Mouse (Mus musculus): ENCODE measurements around the gene Adamts8.

Adamts8 gene

DNA sequence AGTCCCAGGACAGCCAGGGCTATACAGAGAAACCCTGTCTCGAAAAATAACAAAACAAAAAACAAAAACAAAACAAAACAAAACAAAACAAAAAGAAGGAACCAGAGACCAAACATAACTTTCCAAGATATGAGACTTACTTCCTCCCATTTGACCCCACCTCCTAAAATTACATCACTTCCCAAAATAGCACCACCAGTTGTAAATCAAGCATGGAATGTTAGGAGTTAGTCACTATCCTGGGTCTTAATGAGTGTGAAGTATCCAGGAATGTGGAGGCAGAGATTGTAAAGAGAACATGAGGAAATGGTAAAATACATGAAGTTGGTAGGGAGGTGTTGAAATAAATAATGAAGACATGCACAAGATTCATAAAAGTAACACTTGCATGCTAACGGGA is 67.0 kb downstream of the Adamts8 start:
- no peak for TF ChIP-seq POU5F1 (IDR thresholded peaks at IDR 0.05; ENCODE audit: borderline replicate concordance, low read length)
- no peak for TF ChIP-seq CTCF (conservative IDR thresholded peaks at IDR 0.05; ENCODE audit: low read length)
- no peak for TF ChIP-seq NANOG (IDR thresholded peaks at IDR 0.05; ENCODE audit: borderline replicate concordance, low read length)
- Histone ChIP-seq H3K4me3 (replicated peaks; ENCODE audit: low read length) (peak overlapping the region; percentile 2; the same call in 1 of the 2 replicates), H3K4me1 (replicated peaks; ENCODE audit: low read depth, low read length) (peaks cover 63% of the 10 kb centered on the region), H3K9me3 (ENCODE audit: low read length) (no peaks in the 10 kb centered on the region), H3K27me3 (ENCODE audit: insufficient read depth, low read length) (no peaks in the 10 kb centered on the region), H3K36me3 (ENCODE audit: insufficient read depth, low read length) (no peaks in the 10 kb centered on the region)

DNA sequence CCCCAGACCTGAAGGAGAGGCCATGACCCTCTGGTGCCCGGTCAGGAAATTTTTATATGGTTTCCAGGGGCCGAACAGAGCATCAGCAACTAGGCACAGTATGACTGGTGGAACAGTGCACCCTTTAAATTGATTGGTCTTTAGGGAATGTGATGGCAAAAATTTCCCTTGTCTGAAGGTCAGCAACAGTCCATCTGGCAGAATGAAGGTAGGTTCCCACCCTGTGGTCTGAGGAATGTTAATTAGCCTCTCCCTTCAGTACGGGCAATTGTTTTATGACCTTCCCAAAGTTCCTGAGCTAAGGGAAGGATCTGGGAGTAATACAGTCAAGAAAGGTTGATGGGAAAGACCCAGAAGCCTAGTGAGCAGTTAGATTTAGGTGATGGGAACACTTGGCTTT is 67.7 kb downstream of the Adamts8 start:
- TF ChIP-seq POU5F1 (IDR thresholded peaks at IDR 0.05; ENCODE audit: borderline replicate concordance, low read length) (no peak), NANOG (IDR thresholded peaks at IDR 0.05; ENCODE audit: borderline replicate concordance, low read length) (peak; percentile 49; the same call in 1 of the 2 replicates)
- peak overlapping the region; percentile 2; the same call in 1 of the 2 replicates for H3K4me3 ChIP-seq (replicated peaks; ENCODE audit: low read length)
- peaks cover 70% of the 10 kb centered on the region for H3K4me1 ChIP-seq (replicated peaks; ENCODE audit: low read depth, low read length)
- no peaks in the 10 kb centered on the region for H3K9me3 ChIP-seq (ENCODE audit: low read length)
- no peaks in the 10 kb centered on the region for H3K27me3 ChIP-seq (ENCODE audit: insufficient read depth, low read length)
- H3K36me3 ChIP-seq (ENCODE audit: insufficient read depth, low read length) = no peaks in the 10 kb centered on the region

DNA sequence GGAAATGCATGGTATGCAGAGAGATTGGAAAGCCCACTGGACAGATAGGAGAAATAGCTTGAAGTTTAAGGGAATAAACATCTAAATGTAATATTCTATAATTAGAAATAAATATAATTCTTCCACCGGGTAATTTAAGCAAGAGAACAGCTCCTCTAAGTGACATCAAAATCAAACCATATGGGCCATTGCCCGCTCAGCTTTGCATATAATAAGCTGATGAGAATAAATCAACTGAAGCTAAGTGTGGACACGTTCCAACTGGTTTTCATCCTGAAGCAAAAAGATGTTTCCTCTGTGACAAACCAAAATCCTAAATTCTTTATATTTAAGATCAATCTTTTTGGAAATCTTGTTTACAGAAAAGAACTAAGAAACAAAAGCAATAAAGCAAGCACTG is 68.4 kb downstream of the Adamts8 start:
- H3K4me1 ChIP-seq (replicated peaks; ENCODE audit: low read depth, low read length) = peaks cover 73% of the 10 kb centered on the region
- H3K36me3 ChIP-seq (ENCODE audit: insufficient read depth, low read length) = no peaks in the 10 kb centered on the region
- no peaks in the 10 kb centered on the region for H3K27me3 ChIP-seq (ENCODE audit: insufficient read depth, low read length)
- TF ChIP-seq POU5F1 (IDR thresholded peaks at IDR 0.05; ENCODE audit: borderline replicate concordance, low read length) = no peak
- TF ChIP-seq NANOG (IDR thresholded peaks at IDR 0.05; ENCODE audit: borderline replicate concordance, low read length) = no peak
- TF ChIP-seq CTCF (conservative IDR thresholded peaks at IDR 0.05; ENCODE audit: low read length) = no peak
- H3K9me3 ChIP-seq (ENCODE audit: low read length) = no peaks in the 10 kb centered on the region
- H3K4me3 ChIP-seq (replicated peaks; ENCODE audit: low read length) = no peak overlapping the region

DNA sequence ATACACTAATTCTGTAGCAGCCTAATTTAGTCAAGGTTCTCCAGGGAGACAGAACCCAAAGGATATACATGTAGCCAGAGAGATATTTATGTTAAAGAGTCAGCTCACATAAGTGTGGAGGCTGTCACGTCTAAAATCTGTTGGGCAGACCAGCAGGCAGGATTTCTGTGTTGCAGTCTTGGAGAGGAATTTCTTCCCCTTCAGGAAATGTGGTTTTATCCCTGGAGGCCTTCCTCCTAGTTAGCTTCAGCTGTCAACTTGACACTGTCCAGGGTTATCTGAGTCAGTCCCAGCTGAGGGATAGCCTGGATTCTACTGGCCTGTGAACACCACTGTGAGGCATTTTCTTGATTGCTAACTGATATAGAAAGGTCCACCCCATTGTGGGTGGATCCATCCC is 69.2 kb downstream of the Adamts8 start:
- no peaks in the 10 kb centered on the region for H3K9me3 ChIP-seq (ENCODE audit: low read length)
- TF ChIP-seq POU5F1 (IDR thresholded peaks at IDR 0.05; ENCODE audit: borderline replicate concordance, low read length) (no peak), NANOG (IDR thresholded peaks at IDR 0.05; ENCODE audit: borderline replicate concordance, low read length) (no peak), CTCF (conservative IDR thresholded peaks at IDR 0.05; ENCODE audit: low read length) (no peak)

DNA sequence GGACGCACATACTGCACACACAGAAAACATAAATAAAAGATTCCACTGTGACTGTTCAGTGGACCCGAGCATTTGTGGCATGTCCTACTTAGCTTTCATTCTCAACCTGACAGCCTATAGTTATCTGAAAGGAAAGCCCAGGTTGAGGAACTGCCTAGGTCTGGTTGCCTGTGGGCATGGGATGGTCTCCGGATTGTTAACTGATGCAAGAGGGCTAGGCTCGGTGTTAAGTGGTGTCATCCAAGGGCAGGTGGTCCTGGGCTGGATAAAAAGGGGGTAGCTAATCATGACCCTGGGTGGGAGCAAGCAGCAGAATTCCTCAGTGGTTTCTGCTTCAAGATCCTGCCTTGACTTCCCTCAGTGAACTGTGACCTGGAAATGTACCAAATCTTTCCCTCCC is 70.3 kb downstream of the Adamts8 start:
- Histone ChIP-seq H3K4me3 (replicated peaks; ENCODE audit: low read length) (no peak overlapping the region), H3K9me3 (ENCODE audit: low read length) (peaks cover 1% of the 10 kb centered on the region; the same call in 1 of the 2 replicates)
- TF ChIP-seq NANOG (IDR thresholded peaks at IDR 0.05; ENCODE audit: borderline replicate concordance, low read length) (no peak), CTCF (conservative IDR thresholded peaks at IDR 0.05; ENCODE audit: low read length) (no peak), POU5F1 (IDR thresholded peaks at IDR 0.05; ENCODE audit: borderline replicate concordance, low read length) (no peak)

More for the DNA sequence above, 69.2 kb downstream of the Adamts8 start:
- no peaks in the 10 kb centered on the region for H3K36me3 ChIP-seq (ENCODE audit: insufficient read depth, low read length)
- no peaks in the 10 kb centered on the region for H3K27me3 ChIP-seq (ENCODE audit: insufficient read depth, low read length)
- peaks cover 80% of the 10 kb centered on the region for H3K4me1 ChIP-seq (replicated peaks; ENCODE audit: low read depth, low read length)
- no peak overlapping the region for H3K4me3 ChIP-seq (replicated peaks; ENCODE audit: low read length)

DNA sequence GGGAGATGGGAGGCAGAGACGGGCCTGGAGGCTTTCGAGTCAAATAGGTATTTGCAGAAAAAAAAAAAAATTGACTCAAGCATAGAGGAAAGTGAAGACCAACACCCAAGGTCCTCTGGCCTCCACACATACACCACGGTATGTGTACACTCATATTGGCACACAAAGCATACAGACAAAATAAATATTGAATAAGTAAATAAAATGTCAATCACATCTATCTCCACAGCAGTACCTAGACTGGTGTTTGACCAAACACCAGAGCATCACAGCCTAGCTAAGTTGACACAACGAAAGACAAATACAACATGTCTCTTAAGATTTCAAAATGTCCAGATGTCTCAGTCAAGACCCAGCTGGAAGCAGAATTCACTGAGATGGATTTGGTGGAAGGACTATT is 71.1 kb downstream of the Adamts8 start:
- no peaks in the 10 kb centered on the region for H3K36me3 ChIP-seq (ENCODE audit: insufficient read depth, low read length)
- H3K9me3 ChIP-seq (ENCODE audit: low read length) = peaks cover 8% of the 10 kb centered on the region; the same call in 1 of the 2 replicates
- no peak overlapping the region for H3K4me3 ChIP-seq (replicated peaks; ENCODE audit: low read length)
- H3K4me1 ChIP-seq (replicated peaks; ENCODE audit: low read depth, low read length) = peaks cover 94% of the 10 kb centered on the region
- no peaks in the 10 kb centered on the region for H3K27me3 ChIP-seq (ENCODE audit: insufficient read depth, low read length)
- TF ChIP-seq CTCF (conservative IDR thresholded peaks at IDR 0.05; ENCODE audit: low read length) (no peak), NANOG (IDR thresholded peaks at IDR 0.05; ENCODE audit: borderline replicate concordance, low read length) (no peak), POU5F1 (IDR thresholded peaks at IDR 0.05; ENCODE audit: borderline replicate concordance, low read length) (no peak)

More for the DNA sequence above, 70.3 kb downstream of the Adamts8 start:
- peaks cover 91% of the 10 kb centered on the region for H3K4me1 ChIP-seq (replicated peaks; ENCODE audit: low read depth, low read length)
- H3K27me3 ChIP-seq (ENCODE audit: insufficient read depth, low read length) = no peaks in the 10 kb centered on the region
- no peaks in the 10 kb centered on the region for H3K36me3 ChIP-seq (ENCODE audit: insufficient read depth, low read length)
